Mouse (Mus musculus) forebrain, embryonic 15.5 days (tissue): ENCODE measurements at regions not wholly inside any gene's neighbourhood (a gene's known extent, or its start where the extent isn't known, plus 50 kb on each side); places are given as distances from the start of the nearest gene placed in this dataset.

Source experiments
- ATAC-seq: fragments of 200-750 bp; cut with Nextera tagmentation; replicated peaks from 2 replicates; pipeline ENCODE4 v1.8.0; 2017; ENCODE audit warnings: mild to moderate bottlenecking, moderate TSS enrichment, moderate library complexity
- H3K27ac ChIP-seq: fragments of 300-500 bp; sonication (generic); replicated peaks from 2 replicates; pipeline ENCODE4 v1.5.1; 2015; ENCODE audit warnings: mild to moderate bottlenecking, inconsistent platforms
- H3K27me3 ChIP-seq: fragments of 300-500 bp; sonication (generic); 2 replicates; pipeline ENCODE4 v1.6.1; 2015; ENCODE audit warnings: inconsistent platforms
- H3K36me3 ChIP-seq: fragments of 300-500 bp; sonication (generic); 2 replicates; pipeline ENCODE4 v1.6.1; 2015; ENCODE audit warnings: mild to moderate bottlenecking, inconsistent platforms
- H3K4me1 ChIP-seq: fragments of 300-500 bp; sonication (generic); 2 replicates; pipeline ENCODE4 v1.6.1; 2015; ENCODE audit warnings: inconsistent platforms
- H3K4me2 ChIP-seq: fragments of 300-500 bp; sonication (generic); replicated peaks from 2 replicates; pipeline ENCODE4 v1.6.1; 2015; ENCODE audit warnings: mild to moderate bottlenecking, inconsistent platforms
- H3K4me3 ChIP-seq: fragments of 300-500 bp; sonication (generic); 2 replicates; pipeline ENCODE4 v1.5.1; 2015; ENCODE audit warnings: mild to moderate bottlenecking, inconsistent platforms
- H3K9ac ChIP-seq: fragments of 300-500 bp; sonication (generic); replicated peaks from 2 replicates; pipeline ENCODE4 v1.6.1; 2015; ENCODE audit warnings: mild to moderate bottlenecking, inconsistent platforms
- H3K9me3 ChIP-seq: fragments of 300-500 bp; sonication (generic); 2 replicates; pipeline ENCODE4 v1.6.1; 2016; ENCODE audit warnings: inconsistent platforms
- WGBS: fragments of 180-500 bp; shearing (Covaris S2); methylation state at CpG from one replicate; pipeline ENCODE4 v1.1.7; 2015; ENCODE audit warnings: mixed read lengths; 5-methylcytosine and 5-hydroxymethylcytosine counted together

- ATAC-seq = no peak
- Histone ChIP-seq H3K27ac (no peak overlapping the region), H3K9me3 (no peaks in the 10 kb centered on the region), H3K4me2 (no peak overlapping the region), H3K4me1 (peaks cover 6% of the 10 kb centered on the region; the same call in 1 of the 2 replicates), H3K9ac (no peak overlapping the region), H3K36me3 (no peaks in the 10 kb centered on the region), H3K27me3 (no peaks in the 10 kb centered on the region), H3K4me3 (no peak overlapping the region)
- WGBS = 97% methylated on average over 9 of the region's 9 CpGs
These were observed 296.3 kb upstream of the Rtl1 start for GRCm38 (mm10) chr12:109896397-109896796.

- Histone ChIP-seq H3K36me3 (no peaks in the 10 kb centered on the region), H3K4me3 (no peak overlapping the region), H3K27me3 (no peaks in the 10 kb centered on the region), H3K27ac (no peak overlapping the region), H3K4me2 (no peak overlapping the region), H3K9ac (no peak overlapping the region), H3K9me3 (no peaks in the 10 kb centered on the region), H3K4me1 (peaks cover 6% of the 10 kb centered on the region; the same call in 1 of the 2 replicates)
- ATAC-seq = no peak
- WGBS = 84% methylated on average over 10 of the region's 10 CpGs
These were observed 296.8 kb upstream of the Rtl1 start for GRCm38 (mm10) chr12:109896906-109897305.

- H3K9me3 ChIP-seq = no peaks in the 10 kb centered on the region
- peaks cover 6% of the 10 kb centered on the region; the same call in 1 of the 2 replicates for H3K4me1 ChIP-seq
- H3K9ac ChIP-seq = no peak overlapping the region
- no peak overlapping the region for H3K27ac ChIP-seq
- H3K4me3 ChIP-seq = no peak overlapping the region
- no peaks in the 10 kb centered on the region for H3K36me3 ChIP-seq
- ATAC-seq = no peak
- H3K4me2 ChIP-seq = no peak overlapping the region
- H3K27me3 ChIP-seq = no peaks in the 10 kb centered on the region
- WGBS = 38% methylated on average over 11 of the region's 11 CpGs
These were observed 297.8 kb upstream of the Rtl1 start for GRCm38 (mm10) chr12:109897861-109898385.

- Histone ChIP-seq H3K36me3 (no peaks in the 10 kb centered on the region), H3K4me1 (peaks cover 6% of the 10 kb centered on the region; the same call in 1 of the 2 replicates), H3K4me2 (no peak overlapping the region), H3K27me3 (no peaks in the 10 kb centered on the region), H3K9ac (no peak overlapping the region), H3K9me3 (no peaks in the 10 kb centered on the region), H3K4me3 (no peak overlapping the region), H3K27ac (no peak overlapping the region)
- 87% methylated on average over 3 of the region's 3 CpGs for WGBS
- ATAC-seq = no peak
These were observed 299.3 kb upstream of the Rtl1 start for GRCm38 (mm10) chr12:109899420-109899819.

- 2% methylated on average over 9 of the region's 9 CpGs for WGBS
- H3K27me3 ChIP-seq = no peaks in the 10 kb centered on the region
- no peaks in the 10 kb centered on the region for H3K36me3 ChIP-seq
- H3K4me3 ChIP-seq = no peak overlapping the region
- ATAC-seq = no peak
- H3K9me3 ChIP-seq = no peaks in the 10 kb centered on the region
- 0 out of 2 replicates have a peak overlapping the region, but pooled peaks have one; percentile 5 for H3K27ac ChIP-seq
- no peak overlapping the region for H3K9ac ChIP-seq
- no peak overlapping the region for H3K4me2 ChIP-seq
- H3K4me1 ChIP-seq = 0 out of 2 replicates have a peak, but pooled peaks cover 8% of the 10 kb centered on the region
These were observed 310.9 kb upstream of the Rtl1 start for GRCm38 (mm10) chr12:109910966-109911495.

- H3K4me1 ChIP-seq = 0 out of 2 replicates have a peak, but pooled peaks cover 8% of the 10 kb centered on the region
- 0 out of 2 replicates have a peak overlapping the region, but pooled peaks have one; percentile 5 for H3K27ac ChIP-seq
- ATAC-seq = no peak
- no peaks in the 10 kb centered on the region for H3K36me3 ChIP-seq
- WGBS = 44% methylated on average over 9 of the region's 9 CpGs
- H3K9ac ChIP-seq = no peak overlapping the region
- H3K27me3 ChIP-seq = no peaks in the 10 kb centered on the region
- H3K4me3 ChIP-seq = no peak overlapping the region
- no peak overlapping the region for H3K4me2 ChIP-seq
- no peaks in the 10 kb centered on the region for H3K9me3 ChIP-seq
These were observed 311.4 kb upstream of the Rtl1 start for GRCm38 (mm10) chr12:109911506-109911905.

GRCm38 (mm10) chr12:109917761-109918160 is 317.6 kb upstream of the Rtl1 start:
- 80% methylated on average over 6 of the region's 6 CpGs for WGBS
- H3K27me3 ChIP-seq = no peaks in the 10 kb centered on the region
- H3K4me1 ChIP-seq = no peaks in the 10 kb centered on the region
- H3K27ac ChIP-seq = no peak overlapping the region
- H3K36me3 ChIP-seq = no peaks in the 10 kb centered on the region
- H3K4me2 ChIP-seq = no peak overlapping the region
- no peak overlapping the region for H3K4me3 ChIP-seq
- no peaks in the 10 kb centered on the region for H3K9me3 ChIP-seq
- no peak overlapping the region for H3K9ac ChIP-seq
- no peak for ATAC-seq

- no peak overlapping the region for H3K27ac ChIP-seq
- H3K9me3 ChIP-seq = no peaks in the 10 kb centered on the region
- H3K4me2 ChIP-seq = no peak overlapping the region
- H3K4me1 ChIP-seq = no peaks in the 10 kb centered on the region
- no peak overlapping the region for H3K9ac ChIP-seq
- H3K27me3 ChIP-seq = no peaks in the 10 kb centered on the region
- H3K36me3 ChIP-seq = no peaks in the 10 kb centered on the region
- no peak overlapping the region for H3K4me3 ChIP-seq
- ATAC-seq = no peak
- WGBS = 54% methylated on average over 8 of the region's 8 CpGs
These were observed 318.8 kb upstream of the Rtl1 start for GRCm38 (mm10) chr12:109918901-109919300.

- no peak for ATAC-seq
- no peaks in the 10 kb centered on the region for H3K9me3 ChIP-seq
- H3K9ac ChIP-seq = no peak overlapping the region
- H3K27ac ChIP-seq = no peak overlapping the region
- no peaks in the 10 kb centered on the region for H3K27me3 ChIP-seq
- no peaks in the 10 kb centered on the region for H3K4me1 ChIP-seq
- H3K36me3 ChIP-seq = no peaks in the 10 kb centered on the region
- no peak overlapping the region for H3K4me3 ChIP-seq
- no peak overlapping the region for H3K4me2 ChIP-seq
- 65% methylated on average over 10 of the region's 10 CpGs for WGBS
These were observed 322.0 kb upstream of the Rtl1 start for GRCm38 (mm10) chr12:109922111-109922510.

GRCm38 (mm10) chr12:109925866-109926265 is 325.7 kb upstream of the Rtl1 start:
- 50% methylated on average over 6 of the region's 6 CpGs for WGBS
- H3K36me3 ChIP-seq = no peaks in the 10 kb centered on the region
- no peaks in the 10 kb centered on the region for H3K27me3 ChIP-seq
- no peak overlapping the region for H3K4me2 ChIP-seq
- no peaks in the 10 kb centered on the region for H3K4me1 ChIP-seq
- no peak overlapping the region for H3K4me3 ChIP-seq
- H3K9me3 ChIP-seq = no peaks in the 10 kb centered on the region
- no peak overlapping the region for H3K9ac ChIP-seq
- H3K27ac ChIP-seq = no peak overlapping the region
- no peak for ATAC-seq

GRCm38 (mm10) chr12:109926643-109927042 is 326.5 kb upstream of the Rtl1 start:
- Histone ChIP-seq H3K27me3 (no peaks in the 10 kb centered on the region), H3K36me3 (no peaks in the 10 kb centered on the region), H3K27ac (no peak overlapping the region), H3K9me3 (no peaks in the 10 kb centered on the region), H3K4me2 (no peak overlapping the region), H3K9ac (no peak overlapping the region), H3K4me3 (no peak overlapping the region), H3K4me1 (no peaks in the 10 kb centered on the region)
- 51% methylated on average over 12 of the region's 12 CpGs for WGBS
- no peak for ATAC-seq

- peaks cover 25% of the 10 kb centered on the region for H3K4me1 ChIP-seq
- H3K4me2 ChIP-seq = no peak overlapping the region
- H3K27ac ChIP-seq = no peak overlapping the region
- ATAC-seq = no peak
- no peak overlapping the region for H3K4me3 ChIP-seq
- H3K9ac ChIP-seq = no peak overlapping the region
- H3K27me3 ChIP-seq = no peaks in the 10 kb centered on the region
- 84% methylated on average over 3 of the region's 3 CpGs for WGBS
- no peaks in the 10 kb centered on the region for H3K36me3 ChIP-seq
- no peaks in the 10 kb centered on the region for H3K9me3 ChIP-seq
These were observed 332.7 kb upstream of the Dio3 start for GRCm38 (mm10) chr12:109946179-109946578.

- Histone ChIP-seq H3K36me3 (no peaks in the 10 kb centered on the region), H3K4me1 (peaks cover 27% of the 10 kb centered on the region), H3K27ac (no peak overlapping the region), H3K9me3 (no peaks in the 10 kb centered on the region), H3K27me3 (no peaks in the 10 kb centered on the region), H3K4me2 (no peak overlapping the region), H3K4me3 (no peak overlapping the region), H3K9ac (no peak overlapping the region)
- ATAC-seq = no peak
- WGBS = 41% methylated on average over 1 of the region's 1 CpGs
These were observed 331.9 kb upstream of the Dio3 start for GRCm38 (mm10) chr12:109946936-109947335.
